Mouse (Mus musculus): ENCODE data around the gene Ezh1.

Ezh1 gene

GRCm38 (mm10) chr11:101143338-101144225 lies 82.7 kb downstream of the Ezh1 start:
- DNase-seq (ENCODE audit: low spot score in 2 of 2): peak in 1 of 2 experiments; percentile 40

GRCm38 (mm10) chr11:101142215-101142967 lies 83.9 kb downstream of the Ezh1 start:
- DNase-seq (ENCODE audit: low spot score in 2 of 2): no peak
